Mouse (Mus musculus) intestine, embryonic 15.5 days (tissue): ENCODE data around the gene Hdac9. TPM values are rescaled to one million over a fixed set of nuclear protein-coding genes. Genes with fewer than 3 reads are reported as not detected.
A peak's percentile ranks its signal among the peaks of the same experiment; 100 is the strongest.

ENCODE experiments used
- ATAC-seq: fragments of 200-750 bp; cut with Nextera tagmentation; 2 replicates; pipeline ENCODE4 v1.8.0; 2017; ENCODE audit warnings: moderate TSS enrichment, moderate library complexity
- H3K27ac ChIP-seq: fragments of 300-500 bp; sonication (generic); 2 replicates; pipeline ENCODE4 v1.5.1; 2015; ENCODE audit warnings: mild to moderate bottlenecking, inconsistent platforms
- H3K27me3 ChIP-seq: fragments of 300-500 bp; sonication (generic); replicated peaks from 2 replicates; pipeline ENCODE4 v1.6.1; 2015; ENCODE audit warnings: inconsistent platforms
- H3K36me3 ChIP-seq: fragments of 300-500 bp; sonication (generic); 2 replicates; pipeline ENCODE4 v1.6.1; 2015; ENCODE audit warnings: inconsistent platforms
- H3K4me1 ChIP-seq: fragments of 300-500 bp; sonication (generic); replicated peaks from 2 replicates; pipeline ENCODE4 v1.6.1; 2015; ENCODE audit warnings: inconsistent platforms
- H3K4me2 ChIP-seq: fragments of 300-500 bp; sonication (generic); replicated peaks from 2 replicates; pipeline ENCODE4 v1.6.1; 2015; ENCODE audit warnings: mild to moderate bottlenecking, inconsistent platforms
- H3K4me3 ChIP-seq: fragments of 300-500 bp; sonication (generic); replicated peaks from 2 replicates; pipeline ENCODE4 v1.5.1; 2015; ENCODE audit warnings: inconsistent platforms
- H3K9ac ChIP-seq: fragments of 300-500 bp; sonication (generic); 2 replicates; pipeline ENCODE4 v1.6.1; 2015; ENCODE audit warnings: inconsistent platforms
- H3K9me3 ChIP-seq: fragments of 300-500 bp; sonication (generic); 2 replicates; pipeline ENCODE4 v1.6.1; 2016; ENCODE audit warnings: inconsistent platforms
- WGBS: fragments of 180-500 bp; shearing (Covaris S2); methylation state at CpG from one replicate; pipeline ENCODE4 v1.1.7; 2015; 5-methylcytosine and 5-hydroxymethylcytosine counted together
- polyA plus RNA-seq: library from polyadenylated mRNA; unstranded; fragments of >200 nt; fragmentation: Nextera tagmentation; extraction: Ambion mirVana; gene quantifications from 2 replicates; pipeline ENCODE4 v1.2.1, GENCODE M21; 2015

The Hdac9 gene
- polyA plus RNA-seq, 1 experiment from 2014 or later = 4.2 TPM

DNA sequence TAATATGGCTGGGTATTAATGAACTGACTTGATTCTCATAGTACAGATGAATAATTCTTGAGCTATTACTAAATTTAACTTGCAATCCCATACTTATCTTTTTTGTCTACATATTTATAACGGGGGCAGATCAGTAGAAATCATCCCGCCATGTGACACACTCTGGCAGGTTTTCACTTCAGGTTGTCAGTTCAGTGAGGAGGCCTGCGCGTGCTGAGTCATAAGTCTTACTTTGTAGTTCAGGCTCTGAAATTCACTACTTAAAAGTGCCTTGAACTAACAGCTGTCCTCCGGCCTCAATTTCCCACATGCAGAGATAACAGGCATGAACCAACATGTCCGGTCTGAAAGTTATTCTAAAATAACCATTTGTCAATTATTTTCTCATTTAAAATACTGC lies 239.8 kb downstream of the Hdac9 start:
- Histone ChIP-seq H3K9me3 (no peaks in the 10 kb centered on the region), H3K27ac (no peak overlapping the region), H3K36me3 (no peaks in the 10 kb centered on the region), H3K27me3 (no peaks in the 10 kb centered on the region), H3K4me3 (no peak overlapping the region), H3K4me1 (no peaks in the 10 kb centered on the region), H3K9ac (no peak overlapping the region), H3K4me2 (no peak overlapping the region)
- ATAC-seq = no peak
- 84% methylated on average over 6 of the region's 6 CpGs for WGBS

GRCm38 (mm10) chr12:34674235-34674634 lies 242.7 kb downstream of the Hdac9 start:
- no peak overlapping the region for H3K4me3 ChIP-seq
- ATAC-seq = no peak
- no peaks in the 10 kb centered on the region for H3K27me3 ChIP-seq
- WGBS = 58% methylated on average over 2 of the region's 2 CpGs
- H3K4me1 ChIP-seq = no peaks in the 10 kb centered on the region
- H3K4me2 ChIP-seq = no peak overlapping the region
- no peaks in the 10 kb centered on the region for H3K36me3 ChIP-seq
- no peaks in the 10 kb centered on the region for H3K9me3 ChIP-seq
- H3K9ac ChIP-seq = no peak overlapping the region
- no peak overlapping the region for H3K27ac ChIP-seq

- H3K4me2 ChIP-seq = no peak overlapping the region
- no peaks in the 10 kb centered on the region for H3K9me3 ChIP-seq
- H3K27me3 ChIP-seq = no peaks in the 10 kb centered on the region
- no peaks in the 10 kb centered on the region for H3K4me1 ChIP-seq
- H3K4me3 ChIP-seq = no peak overlapping the region
- ATAC-seq = no peak
- 75% methylated on average over 4 of the region's 4 CpGs for WGBS
- H3K27ac ChIP-seq = no peak overlapping the region
- H3K36me3 ChIP-seq = no peaks in the 10 kb centered on the region
- no peak overlapping the region for H3K9ac ChIP-seq
Observed at GRCm38 (mm10) chr12:34673539-34673938, 243.4 kb downstream of the Hdac9 start.

DNA sequence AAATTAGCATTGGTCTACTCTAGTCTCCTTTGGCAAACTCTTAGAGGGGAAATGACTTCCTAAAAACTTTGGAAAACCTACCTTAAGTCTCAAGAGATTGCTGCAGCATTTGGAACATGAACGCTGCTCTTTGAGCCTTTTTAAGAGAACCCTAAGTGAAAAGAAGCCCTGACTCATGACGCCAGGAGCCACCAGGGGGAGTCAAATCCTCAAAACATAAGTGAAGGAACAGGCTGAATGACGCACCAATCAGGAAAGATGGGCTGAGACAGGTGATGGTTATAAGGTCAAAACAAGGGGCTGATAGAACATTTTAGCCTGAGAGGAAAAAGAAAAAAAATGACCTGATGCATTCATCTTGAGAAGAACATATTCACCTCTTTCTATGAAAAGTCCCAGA lies 252.1 kb downstream of the Hdac9 start:
- Histone ChIP-seq H3K4me2 (no peak overlapping the region), H3K4me3 (no peak overlapping the region), H3K27ac (no peak overlapping the region), H3K9ac (no peak overlapping the region), H3K9me3 (no peaks in the 10 kb centered on the region), H3K4me1 (no peaks in the 10 kb centered on the region), H3K36me3 (no peaks in the 10 kb centered on the region), H3K27me3 (no peaks in the 10 kb centered on the region)
- ATAC-seq = no peak
- WGBS = 9% methylated on average over 3 of the region's 3 CpGs

DNA sequence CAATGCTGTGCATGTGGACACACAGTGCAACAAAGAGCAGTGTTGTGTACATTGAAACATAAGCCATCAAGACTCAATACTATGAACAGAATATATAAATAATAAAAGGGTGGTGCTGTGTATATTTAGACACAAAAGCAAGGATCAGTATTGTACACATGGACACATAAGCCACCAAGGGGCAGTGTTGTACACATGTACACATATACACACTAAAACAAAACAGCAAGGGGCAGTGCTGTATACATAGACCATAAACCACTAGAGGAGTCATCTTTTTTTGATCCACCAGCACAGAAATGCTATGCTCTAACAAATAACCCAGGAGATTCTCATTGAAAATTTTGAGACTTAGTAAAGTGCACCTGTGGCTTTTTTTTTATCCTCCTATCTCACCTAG lies 255.5 kb downstream of the Hdac9 start:
- ATAC-seq = no peak
- H3K4me2 ChIP-seq = no peak overlapping the region
- H3K27me3 ChIP-seq = no peaks in the 10 kb centered on the region
- no peak overlapping the region for H3K27ac ChIP-seq
- no peaks in the 10 kb centered on the region for H3K9me3 ChIP-seq
- H3K4me3 ChIP-seq = no peak overlapping the region
- H3K9ac ChIP-seq = no peak overlapping the region
- no peaks in the 10 kb centered on the region for H3K4me1 ChIP-seq
- H3K36me3 ChIP-seq = no peaks in the 10 kb centered on the region

- H3K9me3 ChIP-seq = no peaks in the 10 kb centered on the region
- no peak for ATAC-seq
- 45% methylated on average over 5 of the region's 5 CpGs for WGBS
- no peak overlapping the region for H3K4me3 ChIP-seq
- no peaks in the 10 kb centered on the region for H3K4me1 ChIP-seq
- no peak overlapping the region for H3K9ac ChIP-seq
- H3K4me2 ChIP-seq = no peak overlapping the region
- no peaks in the 10 kb centered on the region for H3K36me3 ChIP-seq
- H3K27ac ChIP-seq = no peak overlapping the region
- no peaks in the 10 kb centered on the region for H3K27me3 ChIP-seq
Observed at GRCm38 (mm10) chr12:34660027-34660426, 256.9 kb downstream of the Hdac9 start.

DNA sequence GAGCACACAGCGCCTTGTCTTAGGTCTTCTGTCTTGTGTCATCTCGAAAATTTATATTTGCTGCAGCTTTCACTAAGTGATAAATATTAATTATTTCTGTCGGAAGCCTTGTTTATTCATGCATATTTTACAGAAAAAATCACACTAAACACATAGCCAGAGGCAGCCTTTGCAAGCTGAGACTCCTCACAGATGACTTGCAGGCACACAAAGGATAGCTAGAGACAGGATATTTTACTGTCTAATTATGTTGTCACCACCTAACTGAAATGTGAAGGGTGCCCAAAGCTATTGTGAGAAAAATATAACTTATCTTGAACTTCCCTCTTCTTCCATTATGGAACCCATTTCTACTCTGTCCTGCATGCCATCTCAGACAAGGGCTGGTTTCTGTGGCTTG lies 258.3 kb downstream of the Hdac9 start:
- H3K4me1 ChIP-seq = no peaks in the 10 kb centered on the region
- 46% methylated on average over 3 of the region's 3 CpGs for WGBS
- H3K27ac ChIP-seq = no peak overlapping the region
- ATAC-seq = no peak
- no peak overlapping the region for H3K4me3 ChIP-seq
- H3K36me3 ChIP-seq = no peaks in the 10 kb centered on the region
- H3K27me3 ChIP-seq = no peaks in the 10 kb centered on the region
- H3K9me3 ChIP-seq = no peaks in the 10 kb centered on the region
- H3K4me2 ChIP-seq = no peak overlapping the region
- H3K9ac ChIP-seq = no peak overlapping the region

DNA sequence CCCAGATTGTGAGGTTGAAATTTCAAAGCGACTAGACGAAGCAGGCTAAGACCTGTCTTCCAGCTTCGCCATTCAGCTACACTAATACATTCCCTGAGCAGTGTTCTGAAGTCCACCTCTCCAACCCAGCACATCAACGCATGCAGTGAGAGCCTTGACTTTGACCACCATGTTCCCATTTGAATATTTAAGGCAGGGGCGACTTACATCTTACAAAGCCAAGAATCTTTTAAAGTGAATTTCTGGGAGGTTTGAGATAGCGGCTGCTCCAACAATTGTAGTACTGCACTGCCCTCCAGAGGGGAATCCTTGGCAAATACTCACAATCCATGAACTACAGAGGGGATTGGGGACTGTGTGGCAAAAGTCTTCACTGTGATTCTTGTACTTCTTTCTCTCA lies 258.8 kb downstream of the Hdac9 start:
- H3K4me3 ChIP-seq = no peak overlapping the region
- H3K9ac ChIP-seq = no peak overlapping the region
- WGBS = 36% methylated on average over 6 of the region's 6 CpGs
- H3K36me3 ChIP-seq = no peaks in the 10 kb centered on the region
- no peaks in the 10 kb centered on the region for H3K9me3 ChIP-seq
- no peaks in the 10 kb centered on the region for H3K4me1 ChIP-seq
- H3K4me2 ChIP-seq = no peak overlapping the region
- no peaks in the 10 kb centered on the region for H3K27me3 ChIP-seq
- H3K27ac ChIP-seq = no peak overlapping the region
- 0 out of 2 replicates have a peak, but pooled peaks have one; percentile 56 for ATAC-seq

- WGBS = 24% methylated on average over 3 of the region's 3 CpGs
- Histone ChIP-seq H3K4me3 (no peak overlapping the region), H3K4me1 (no peaks in the 10 kb centered on the region)
Observed at GRCm38 (mm10) chr12:34653615-34654014, 263.3 kb downstream of the Hdac9 start.

GRCm38 (mm10) chr12:34648753-34649152 lies 268.1 kb downstream of the Hdac9 start:
- H3K4me1 ChIP-seq = no peaks in the 10 kb centered on the region
- WGBS = 74% methylated on average over 3 of the region's 3 CpGs
- ATAC-seq = no peak
- no peaks in the 10 kb centered on the region for H3K36me3 ChIP-seq
- H3K27ac ChIP-seq = no peak overlapping the region
- H3K4me2 ChIP-seq = no peak overlapping the region
- no peak overlapping the region for H3K4me3 ChIP-seq
- no peak overlapping the region for H3K9ac ChIP-seq
- H3K9me3 ChIP-seq = no peaks in the 10 kb centered on the region
- H3K27me3 ChIP-seq = no peaks in the 10 kb centered on the region

More at GRCm38 (mm10) chr12:34653615-34654014, 263.3 kb downstream of the Hdac9 start:
- Histone ChIP-seq H3K27ac (no peak overlapping the region), H3K9me3 (no peaks in the 10 kb centered on the region), H3K27me3 (no peaks in the 10 kb centered on the region), H3K9ac (no peak overlapping the region), H3K36me3 (no peaks in the 10 kb centered on the region), H3K4me2 (no peak overlapping the region)
- no peak for ATAC-seq

- Histone ChIP-seq H3K4me2 (no peak overlapping the region), H3K4me1 (no peaks in the 10 kb centered on the region), H3K4me3 (no peak overlapping the region), H3K27ac (no peak overlapping the region), H3K36me3 (no peaks in the 10 kb centered on the region), H3K9ac (no peak overlapping the region), H3K27me3 (no peaks in the 10 kb centered on the region), H3K9me3 (no peaks in the 10 kb centered on the region)
- WGBS = 80% methylated on average over 4 of the region's 4 CpGs
- ATAC-seq = no peak
Observed at GRCm38 (mm10) chr12:34641705-34642259, 275.1 kb downstream of the Hdac9 start.

DNA sequence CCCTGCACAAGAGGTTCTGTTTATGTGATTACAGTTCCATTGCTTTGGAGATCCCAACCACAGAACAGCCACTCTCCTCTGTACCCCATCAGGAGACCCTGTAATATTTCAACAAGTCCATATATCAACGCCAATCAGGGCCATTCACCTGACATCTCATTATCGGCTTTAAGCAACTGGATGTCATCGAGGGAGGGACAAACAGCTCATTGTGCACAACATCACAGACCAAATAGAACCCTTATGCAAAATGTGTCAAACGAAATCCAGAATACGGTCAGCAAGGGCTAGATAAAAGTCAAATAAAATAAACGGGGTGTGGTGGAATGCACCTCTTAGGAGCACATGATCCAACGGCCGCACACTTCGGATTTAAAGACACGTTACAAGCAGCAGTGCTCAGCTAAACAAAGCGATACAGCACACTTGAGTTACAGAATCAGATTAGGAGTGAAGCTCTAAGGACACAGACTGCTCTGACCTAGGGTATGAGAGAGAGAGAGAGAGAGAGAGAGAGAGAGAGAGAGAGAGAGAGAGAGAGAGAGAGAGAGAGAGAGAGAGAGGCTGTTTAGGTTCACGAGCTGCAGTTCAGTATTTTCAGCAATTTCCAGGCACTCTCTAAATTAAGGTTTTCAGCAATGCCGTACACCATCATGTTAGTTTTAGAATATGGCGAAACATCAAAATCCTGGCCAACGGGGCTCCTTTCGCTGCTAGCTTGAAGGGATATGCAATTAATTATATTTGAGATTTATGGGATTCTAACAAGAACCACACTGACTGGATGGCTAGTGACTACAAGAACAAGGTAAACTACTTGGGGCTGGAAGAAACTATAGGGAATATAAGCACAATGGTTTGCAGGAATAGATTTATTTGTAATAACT lies 279.4 kb downstream of the Hdac9 start:
- H3K36me3 ChIP-seq = no peaks in the 10 kb centered on the region
- no peaks in the 10 kb centered on the region for H3K9me3 ChIP-seq
- 60% methylated on average over 16 of the region's 16 CpGs for WGBS
- H3K4me2 ChIP-seq = no peak overlapping the region
- no peak for ATAC-seq
- no peaks in the 10 kb centered on the region for H3K4me1 ChIP-seq
- no peaks in the 10 kb centered on the region for H3K27me3 ChIP-seq
- H3K27ac ChIP-seq = no peak overlapping the region
- H3K4me3 ChIP-seq = no peak overlapping the region
- no peak overlapping the region for H3K9ac ChIP-seq

DNA sequence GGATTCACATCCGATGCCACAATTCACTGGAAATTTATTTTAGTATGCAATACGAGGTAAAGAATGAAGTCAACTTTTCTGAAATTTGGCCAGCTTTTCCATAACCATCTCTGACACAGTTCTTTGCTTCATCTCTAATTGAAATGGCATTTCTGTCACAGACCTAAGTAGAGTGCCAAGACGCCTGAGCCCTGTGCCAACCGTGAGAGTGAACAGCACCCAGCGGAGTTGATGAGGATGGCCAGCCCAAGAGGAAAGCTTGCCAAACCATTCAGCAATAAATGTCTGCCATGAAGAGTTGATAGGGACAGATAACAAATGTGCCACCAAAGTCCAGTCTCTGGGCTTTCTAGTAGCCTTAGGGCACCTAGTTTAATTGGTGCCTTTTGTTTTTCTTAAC lies 297.8 kb downstream of the Hdac9 start:
- WGBS = 89% methylated on average over 5 of the region's 5 CpGs
- no peak overlapping the region for H3K27ac ChIP-seq

More for the DNA sequence above, 297.8 kb downstream of the Hdac9 start:
- no peaks in the 10 kb centered on the region for H3K4me1 ChIP-seq
- H3K9me3 ChIP-seq = no peaks in the 10 kb centered on the region
- no peak overlapping the region for H3K4me2 ChIP-seq
- H3K9ac ChIP-seq = no peak overlapping the region
- ATAC-seq = no peak
- no peaks in the 10 kb centered on the region for H3K27me3 ChIP-seq
- H3K4me3 ChIP-seq = no peak overlapping the region
- no peaks in the 10 kb centered on the region for H3K36me3 ChIP-seq
